Mouse (Mus musculus): ENCODE data around the gene Slco4c1.

DNA sequence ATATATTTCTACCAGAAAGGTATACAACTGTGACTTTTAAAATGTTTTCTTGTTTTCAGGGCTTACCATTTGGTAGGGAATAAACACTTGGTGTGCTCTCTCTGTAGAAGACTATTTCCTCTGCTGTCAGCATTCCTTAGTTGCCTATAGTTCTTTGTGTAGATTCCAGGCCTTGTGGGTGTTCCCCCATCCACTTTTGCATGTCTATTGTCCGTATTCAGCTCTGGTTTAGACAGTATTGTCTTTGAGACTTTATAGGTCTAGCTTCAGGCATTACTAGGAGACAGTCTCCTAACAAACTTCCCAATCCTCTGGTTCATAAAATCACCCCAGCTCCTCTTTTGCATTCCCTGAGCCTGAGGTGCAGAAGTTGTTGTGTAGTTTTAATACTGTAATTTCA, 2.7 kb upstream of the Slco4c1 start:
- TF ChIP-seq CTCF (IDR thresholded peaks at IDR 0.05) (no peak), EP300 (IDR thresholded peaks at IDR 0.05) (no peak)

Measured in lung, postnatal 0 days (tissue).